Mouse (Mus musculus) testis, adult 2 months (tissue): ENCODE measurements around the gene Olfr603. TPM values are rescaled to one million over a fixed set of nuclear protein-coding genes. Genes with fewer than 3 reads are reported as not detected.
"Not testable (repeated sequence)": the region's sequence is repeated elsewhere in the genome, so short reads cannot be mapped to it uniquely, and the experiment has no call there.

Source experiments
- H3K27ac ChIP-seq: fragments of 200-500 bp; 2 replicates; pipeline ENCODE4 v1.5.1; 2012; ENCODE audit warnings: low read depth, low read length; ENCODE audit not compliant: control insufficient read depth, insufficient read depth
- H3K27me3 ChIP-seq: fragments of 200-500 bp; 2 replicates; pipeline ENCODE4 v1.6.1; 2012; ENCODE audit warnings: mild to moderate bottlenecking, low read length, moderate library complexity; ENCODE audit not compliant: control insufficient read depth, insufficient read depth
- H3K36me3 ChIP-seq: fragments of 200-500 bp; 2 replicates; pipeline ENCODE4 v1.6.1; 2012; ENCODE audit warnings: mild to moderate bottlenecking, low read length; ENCODE audit not compliant: control insufficient read depth, insufficient read depth
- H3K4me1 ChIP-seq: fragments of 200-500 bp; 2 replicates; pipeline ENCODE4 v1.6.1; 2012; ENCODE audit warnings: low read length; ENCODE audit not compliant: control insufficient read depth, insufficient read depth
- H3K4me3 ChIP-seq: fragments of 200-500 bp; 2 replicates; pipeline ENCODE4 v1.5.1; 2012; ENCODE audit warnings: low read depth, mild to moderate bottlenecking, low read length, moderate library complexity, mixed read lengths; ENCODE audit not compliant: control insufficient read depth
- CTCF ChIP-seq: fragments of 200-500 bp; IDR thresholded peaks from 2 replicates; pipeline ENCODE4 v1.5.1; 2012; ENCODE audit warnings: low read depth, mild to moderate bottlenecking, inconsistent platforms, low read length, moderate library complexity; ENCODE audit not compliant: control insufficient read depth, insufficient read depth, insufficient replicate concordance
- POLR2A ChIP-seq: fragments of 200-500 bp; IDR thresholded peaks from 2 replicates; pipeline ENCODE4 v1.6.1; 2012; ENCODE audit warnings: low read depth, mild to moderate bottlenecking, inconsistent platforms, low read length, moderate library complexity; ENCODE audit not compliant: control insufficient read depth
- polyA plus RNA-seq: library from polyadenylated mRNA; depleted of rRNA; stranded (reverse); fragments of >200 nt; gene quantifications from 2 replicates; pipeline ENCODE4 v1.2.3, GENCODE M21; 2012; rRNA removed

Olfr603 gene
- polyA plus RNA-seq, result 0.11 TPM in 1 of 2 replicates, not detected in the other

GRCm38 (mm10) chr7:103386077-103386476 is at the start of gene Olfr603:
Olfr603 (minus strand) TSS chr7:103386177.
- no peak within 1 kb of the TSS for H3K27ac ChIP-seq
- H3K4me3 ChIP-seq, result no peak within 1 kb of the TSS
- no peaks in the 10 kb centered on the region for H3K36me3 ChIP-seq
- TF ChIP-seq CTCF, result no peak
- no peak for TF ChIP-seq POLR2A
- no peaks in the 10 kb centered on the region for H3K4me1 ChIP-seq
- no peaks in the 10 kb centered on the region for H3K27me3 ChIP-seq

DNA sequence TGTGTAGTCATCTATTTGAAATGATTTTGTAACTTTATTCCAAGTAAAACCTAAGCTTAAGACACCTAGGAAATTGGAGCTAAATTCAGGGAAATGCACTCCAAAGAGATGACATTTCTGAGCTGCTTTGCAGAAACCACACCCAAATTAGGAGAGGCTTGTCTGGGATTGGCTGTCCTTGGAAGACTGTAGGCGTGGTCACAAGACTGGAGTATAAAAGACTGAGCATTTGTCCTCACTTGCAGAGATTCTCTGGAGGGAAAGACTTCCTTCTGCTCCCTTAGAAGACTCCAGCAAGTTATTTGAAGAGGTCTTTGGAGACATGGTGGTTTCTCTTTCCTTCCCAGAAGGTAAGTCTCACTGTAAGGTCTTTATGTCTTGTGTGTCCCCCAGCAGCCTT is 28.8 kb upstream of the Olfr603 start, which contains the start of gene Usp17lc:
Usp17lc (plus strand) TSS at position 301 of the 400 bp plus-strand sequence.
- H3K4me1 ChIP-seq, H3K4me3 ChIP-seq, H3K36me3 ChIP-seq, H3K27me3 ChIP-seq, H3K27ac ChIP-seq: not testable (repeated sequence)

DNA sequence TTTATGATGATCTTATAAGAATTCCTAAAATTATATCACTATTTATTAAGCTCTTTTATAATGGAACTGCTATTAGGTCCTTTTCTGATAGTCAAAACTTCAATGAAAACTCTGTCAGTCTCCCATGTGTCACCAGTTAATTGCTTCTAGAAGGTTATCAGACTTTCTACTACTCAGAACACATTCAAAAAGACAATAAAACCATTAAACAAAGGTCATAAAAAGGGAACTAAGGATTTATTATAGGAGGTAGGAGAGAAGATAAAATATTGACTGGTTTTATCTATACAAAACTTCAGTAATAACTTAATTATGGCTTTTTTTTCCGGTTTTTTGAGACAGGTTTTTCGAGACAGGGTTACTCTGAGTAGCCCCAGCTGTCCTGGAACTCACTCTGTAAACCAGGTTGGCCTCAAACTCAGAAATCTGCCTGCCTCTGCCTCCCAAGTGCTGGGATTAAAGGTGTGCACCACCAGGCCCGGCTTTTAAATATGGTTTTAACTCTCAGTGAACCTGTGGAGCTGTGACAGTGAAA is 20.6 kb upstream of the Olfr603 start:
- not testable (repeated sequence) for H3K27ac ChIP-seq, H3K4me1 ChIP-seq, H3K4me3 ChIP-seq, H3K27me3 ChIP-seq, H3K36me3 ChIP-seq

DNA sequence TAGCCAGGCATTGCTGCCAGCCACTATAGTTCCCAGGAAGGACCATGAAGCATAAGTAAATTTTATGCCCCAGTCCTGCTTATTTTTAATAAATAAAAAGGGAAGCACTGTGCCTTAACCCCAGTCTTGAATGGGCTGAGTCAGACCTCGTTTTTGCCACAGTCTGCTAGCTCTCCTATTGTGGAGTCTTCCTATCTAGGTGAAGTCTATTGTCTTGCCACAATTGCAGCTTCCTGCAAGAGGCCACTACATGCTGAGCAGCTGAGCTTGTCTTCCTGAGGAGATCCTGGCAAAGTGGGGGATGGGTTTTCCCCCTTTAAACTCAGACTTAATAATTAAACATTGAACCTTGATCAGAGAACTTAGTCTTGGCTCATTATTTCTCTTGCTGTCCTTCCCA is 13.0 kb upstream of the Olfr603 start:
- H3K4me1 ChIP-seq, result no peaks in the 10 kb centered on the region
- no peak overlapping the region for H3K4me3 ChIP-seq
- no peaks in the 10 kb centered on the region for H3K36me3 ChIP-seq
- no peak overlapping the region for H3K27ac ChIP-seq
- TF ChIP-seq CTCF (no peak), POLR2A (no peak)
- H3K27me3 ChIP-seq, result no peaks in the 10 kb centered on the region

DNA sequence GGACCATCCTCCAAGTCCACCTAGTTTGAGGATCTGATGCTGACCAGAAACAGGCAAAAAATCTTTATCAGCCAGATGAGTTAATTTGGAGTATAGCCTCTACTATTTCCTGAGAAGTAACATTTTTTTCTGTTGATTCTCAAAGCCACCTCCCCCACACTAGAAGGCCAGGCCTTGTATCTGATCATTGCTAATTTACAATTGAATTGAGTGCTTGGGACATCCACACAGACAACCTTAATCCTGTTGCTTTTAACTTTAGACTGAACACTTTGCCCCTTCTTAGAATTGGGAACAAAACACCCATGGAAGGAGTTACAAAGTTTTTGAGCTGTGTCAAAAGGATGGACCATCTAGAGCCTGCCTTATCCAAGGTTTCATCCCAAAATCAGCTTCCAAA is 11.8 kb upstream of the Olfr603 start:
- Histone ChIP-seq H3K4me1 (no peaks in the 10 kb centered on the region), H3K4me3 (no peak overlapping the region), H3K27me3 (no peaks in the 10 kb centered on the region), H3K36me3 (no peaks in the 10 kb centered on the region), H3K27ac (no peak overlapping the region)
- no peak for TF ChIP-seq CTCF
- TF ChIP-seq POLR2A, result no peak

DNA sequence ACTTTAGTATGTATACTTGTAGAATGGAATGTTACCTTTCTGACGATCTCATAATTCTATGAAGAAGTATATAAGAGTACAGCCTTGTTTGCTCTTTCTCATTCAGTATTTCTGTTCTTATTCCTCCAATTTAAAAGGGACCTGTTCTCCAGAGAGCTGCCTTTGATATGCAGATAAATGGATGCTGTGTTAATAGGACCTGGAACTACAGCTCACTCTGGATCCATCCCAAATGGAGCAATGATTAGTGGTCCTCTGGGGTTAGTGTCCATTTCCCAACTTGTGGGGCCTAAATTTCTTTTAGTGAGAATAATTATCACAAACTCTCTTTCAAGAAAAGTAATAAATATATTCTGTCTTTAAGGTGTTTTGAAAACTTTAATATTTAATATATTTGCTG is 23.4 kb downstream of the Olfr603 start, which contains the start of gene Olfr601:
Olfr601 (minus strand) TSS at position 101 of the 400 bp plus-strand sequence.
- Histone ChIP-seq H3K27ac (no peak within 1 kb of the TSS), H3K4me3 (no peak within 1 kb of the TSS), H3K4me1 (no peaks in the 10 kb centered on the region), H3K27me3 (no peaks in the 10 kb centered on the region), H3K36me3 (no peaks in the 10 kb centered on the region)
- no peak for TF ChIP-seq CTCF
- no peak for TF ChIP-seq POLR2A

- Histone ChIP-seq H3K4me3 (no peak within 1 kb of the TSS), H3K27ac (no peak within 1 kb of the TSS), H3K36me3 (no peaks in the 10 kb centered on the region), H3K27me3 (no peaks in the 10 kb centered on the region), H3K4me1 (no peaks in the 10 kb centered on the region)
- TF ChIP-seq POLR2A, result no peak
Observed at GRCm38 (mm10) chr7:103349569-103349968, 36.4 kb downstream of the Olfr603 start, which contains the start of gene Olfr600. Olfr600 (minus strand) TSS chr7:103349669.

DNA sequence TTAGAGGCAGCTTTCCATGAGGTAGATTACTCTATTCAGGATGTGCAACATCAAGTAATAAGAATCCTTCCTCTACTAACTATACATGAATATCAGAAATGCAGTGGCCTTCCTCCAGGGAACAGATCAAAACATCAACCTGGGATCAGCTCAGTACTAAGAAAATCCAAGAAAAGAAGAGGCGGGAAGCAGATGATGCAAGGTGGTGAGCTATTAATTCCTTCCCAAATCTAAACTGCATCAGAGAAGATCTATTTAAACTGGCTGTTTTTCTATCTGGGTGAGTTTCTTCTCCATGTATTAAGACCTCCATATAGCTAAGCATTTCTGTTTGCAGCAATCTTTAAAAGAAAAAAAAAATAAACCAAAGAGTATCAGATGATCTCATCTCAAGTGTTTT is 50.4 kb downstream of the Olfr603 start, which contains the start of gene Olfr599:
Olfr599 (plus strand) TSS at position 301 of the 400 bp plus-strand sequence.
- Histone ChIP-seq H3K4me3 (no peak within 1 kb of the TSS), H3K4me1 (peaks cover 5% of the 10 kb centered on the region), H3K27ac (no peak within 1 kb of the TSS), H3K36me3 (no peaks in the 10 kb centered on the region), H3K27me3 (no peaks in the 10 kb centered on the region)
- TF ChIP-seq CTCF (no peak), POLR2A (no peak)

Other genes with a start within 250 kb of the Olfr603 start
- gene Olfr588-ps1, start 245.3 kb downstream of the Olfr603 start, polyA plus RNA-seq, result not detected in 2 replicates
- gene Olfr589, start 229.8 kb downstream of the Olfr603 start, polyA plus RNA-seq, result not detected in 2 replicates
- gene Olfr591, start 207.8 kb downstream of the Olfr603 start, polyA plus RNA-seq, result not detected in 2 replicates
- not detected in 2 replicates for gene Olfr592, start 201.4 kb downstream of the Olfr603 start, polyA plus RNA-seq
- not detected in 2 replicates for gene Olfr593, start 174.3 kb downstream of the Olfr603 start, polyA plus RNA-seq
- gene Olfr594, start 169.2 kb downstream of the Olfr603 start, polyA plus RNA-seq, result not detected in 2 replicates
- not detected in 2 replicates for gene Usp17ld, start 133.7 kb downstream of the Olfr603 start, polyA plus RNA-seq
- gene Olfr596, start 80.5 kb downstream of the Olfr603 start, polyA plus RNA-seq, result not detected in 2 replicates
- not detected in 2 replicates for gene Olfr597, start 69.9 kb downstream of the Olfr603 start, polyA plus RNA-seq
- not detected in 2 replicates for gene Olfr598, start 62.6 kb downstream of the Olfr603 start, polyA plus RNA-seq
- gene Olfr599, start 50.3 kb downstream of the Olfr603 start, polyA plus RNA-seq, result not detected in 2 replicates
- not detected in 2 replicates for gene Olfr600, start 36.5 kb downstream of the Olfr603 start, polyA plus RNA-seq
- gene Olfr601, start 23.5 kb downstream of the Olfr603 start, polyA plus RNA-seq, result not detected in 2 replicates
- gene Usp17lc, start 28.9 kb upstream of the Olfr603 start, polyA plus RNA-seq, result not detected in 2 replicates
- not detected in 2 replicates for gene Olfr605, start 59.3 kb upstream of the Olfr603 start, polyA plus RNA-seq
- gene Olfr606, start 62.9 kb upstream of the Olfr603 start, polyA plus RNA-seq, result not detected in 2 replicates
- gene Olfr607, start 78.0 kb upstream of the Olfr603 start, polyA plus RNA-seq, result not detected in 2 replicates
- gene Olfr608, start 83.7 kb upstream of the Olfr603 start, polyA plus RNA-seq, result not detected in 2 replicates
- gene Olfr609, start 111.9 kb upstream of the Olfr603 start, polyA plus RNA-seq, result not detected in 2 replicates
- 0.14 TPM in 1 of 2 replicates, not detected in the other for gene Olfr610, start 125.9 kb upstream of the Olfr603 start, polyA plus RNA-seq
- 0.15 TPM in 1 of 2 replicates, not detected in the other for gene Olfr611, start 134.7 kb upstream of the Olfr603 start, polyA plus RNA-seq
- gene Olfr612, start 156.5 kb upstream of the Olfr603 start, polyA plus RNA-seq, result not detected in 2 replicates
- not detected in 2 replicates for gene Olfr613, start 161.9 kb upstream of the Olfr603 start, polyA plus RNA-seq
- not detected in 2 replicates for gene Olfr615, start 169.9 kb upstream of the Olfr603 start, polyA plus RNA-seq
- 0.22 and 0.25 TPM in 2 replicates for gene Olfr616, start 183.0 kb upstream of the Olfr603 start, polyA plus RNA-seq
- gene Olfr617, start 186.9 kb upstream of the Olfr603 start, polyA plus RNA-seq, result not detected in 2 replicates
- gene Olfr618, start 203.9 kb upstream of the Olfr603 start, polyA plus RNA-seq, result not detected in 2 replicates
- gene Olfr619, start 214.4 kb upstream of the Olfr603 start, polyA plus RNA-seq, result not detected in 2 replicates
- gene Olfr620, start 226.4 kb upstream of the Olfr603 start, polyA plus RNA-seq, result not detected in 2 replicates